Comparison of ENCODE assay signal across 10 mouse cellular contexts in the genomic region with DNA sequence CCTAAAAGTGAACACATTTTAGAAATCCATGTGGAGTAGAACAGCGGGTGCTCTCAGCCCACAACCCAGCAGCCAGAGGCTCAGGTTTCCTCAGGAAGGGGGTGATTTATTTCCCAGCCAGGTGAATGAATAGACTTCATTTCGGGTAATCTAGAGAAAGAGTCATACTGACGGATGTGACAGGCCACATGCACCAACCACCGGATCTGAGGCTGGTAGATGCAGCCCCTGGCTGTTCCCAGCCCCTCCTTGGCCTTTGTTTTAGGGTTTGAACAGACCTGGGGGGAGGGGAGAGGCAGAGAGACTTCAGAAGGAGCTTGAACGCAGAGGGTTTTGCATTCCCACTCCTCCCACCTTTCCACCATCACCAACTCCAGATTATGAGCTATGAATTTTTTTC. TPM values are rescaled to one million over a fixed set of nuclear protein-coding genes. Genes with fewer than 3 reads are reported as not detected.
DNase-seq lines count a peak whose midpoint lies in the region; ATAC-seq and TF ChIP-seq lines count a peak whose summit lies in the region.
"Had no signal": no experiment of that assay in that cellular context is flagged by ENCODE, and none has a peak within 500 bp of the region (broad histone marks: within the 10 kb centered on the region; RNA-seq: fewer than 3 reads in every experiment).

No protein-coding gene starts in this region.

- no peak overlapping the region for H3K4me3 ChIP-seq in left cerebral cortex, adult 2 months
- no peak overlapping the region for H3K4me3 ChIP-seq in midbrain, embryonic 15.5 days
- H3K4me3 ChIP-seq: heart, embryonic 15.5 days had no signal

- H3K9me3 ChIP-seq in midbrain, embryonic 15.5 days = no peaks in the 10 kb centered on the region
- H3K9me3 ChIP-seq: G1E; heart, embryonic 15.5 days had no signal

- no peak overlapping the region for H3K4me2 ChIP-seq in midbrain, embryonic 15.5 days
- H3K4me2 ChIP-seq: heart, embryonic 15.5 days had no signal

- H3K36me3 ChIP-seq in midbrain, embryonic 15.5 days (replicated peaks) = peaks cover 22% of the 10 kb centered on the region

- DNase-seq in left cerebral cortex, adult 2 months (ENCODE audit: extremely low spot score in 1 of 2, low spot score in 2 of 2) = no peak
- DNase-seq in left cerebral cortex, postnatal 25 days (ENCODE audit: low spot score in 2 of 2) = no peak
- peak; percentile 66 for DNase-seq in embryo, embryonic 10 days (ENCODE audit: low spot score)
- no peak for DNase-seq in adrenal gland, postnatal 14 days
- DNase-seq in frontal cortex, adult 2 months (ENCODE audit: extremely low spot score in 1 of 2, low spot score in 1 of 2) = no peak
- no peak for DNase-seq in layer of hippocampus, adult 18-20 months (ENCODE audit: low spot score in 2 of 2)

- H3K9ac ChIP-seq in midbrain, embryonic 15.5 days = no peak overlapping the region
- H3K9ac ChIP-seq: heart, embryonic 15.5 days had no signal

- WGBS in midbrain, embryonic 15.5 days = 8% methylated on average over 5 of the region's 5 CpGs

- intact Hi-C loops in left cerebral cortex, adult 2 months (cut with DNase I) = no loop called here
- intact Hi-C loops in left cerebral cortex, postnatal 25 days (cut with DNase I) = no loop called here

- peaks cover 52% of the 10 kb centered on the region for H3K4me1 ChIP-seq in midbrain, embryonic 15.5 days

- no peak for TF ChIP-seq CTCF in left cerebral cortex, adult 2 months (IDR thresholded peaks at IDR 0.05)

- peak; percentile 72 to 84; a peak in 3 of 4 replicates for ATAC-seq in hematopoietic stem cell, adult 5-6 weeks (replicated peaks in 1 of 2; ENCODE audit: insufficient read depth in 1 of 2, low FRiP score in 2 of 2, low TSS enrichment in 1 of 2, low read depth in 1 of 2, poor library complexity in 2 of 2, severe bottlenecking in 2 of 2)
- no peak for ATAC-seq in midbrain, embryonic 15.5 days (replicated peaks)

- peak overlapping the region; percentile 59; the same call in 1 of the 2 replicates for H3K27ac ChIP-seq in left cerebral cortex, adult 2 months
- H3K27ac ChIP-seq in midbrain, embryonic 15.5 days = peak overlapping the region; percentile 14; the same call in 1 of the 2 replicates
- H3K27ac ChIP-seq: heart, embryonic 15.5 days had no signal

- H3K27me3 ChIP-seq in midbrain, embryonic 15.5 days (replicated peaks) = no peaks in the 10 kb centered on the region
- H3K27me3 ChIP-seq: heart, embryonic 15.5 days had no signal

RNA-seq across cellular contexts. Expression of gene Gpr84, which starts 14.6 kb away (rescaled TPM):
- under 1 TPM; 0.40 to 0.66 TPM for total RNA-seq in left cerebral cortex, adult 2 months (2021)
- under 1 TPM; 0.69 to 0.94 TPM for total RNA-seq in left cerebral cortex, postnatal 25 days (2021)
- total RNA-seq in hematopoietic stem cell, adult 5-6 weeks (2017) = 1.3 and 2.1 TPM in 2 replicates
- 0.31 and 0.34 TPM in 2 replicates for polyA plus RNA-seq in midbrain, embryonic 15.5 days (2015; fragmentation: Nextera tagmentation; extraction: Ambion mirVana)
- not detected in 2 replicates for total RNA-seq in adrenal gland, postnatal 14 days (2021)
- 1.3 and 1.5 TPM in 2 replicates for polyA plus RNA-seq in frontal cortex, adult 2 months (2012; rRNA removed)
- total RNA-seq in layer of hippocampus, adult 18-20 months (2021) = under 1 TPM; 0.54 to 0.63 TPM
- total RNA-seq: G1E had no signal
- polyA plus RNA-seq: G1E had no signal

RNA-seq across cellular contexts. Expression of gene Copz1, which starts 23.3 kb away (rescaled TPM):
- 10 to 100 TPM; 85.5 to 93.0 TPM for total RNA-seq in left cerebral cortex, adult 2 months (2021)
- total RNA-seq in left cerebral cortex, postnatal 25 days (2021) = 100 to 1,000 TPM; 101 to 102 TPM
- 59.5 and 76.0 TPM in 2 replicates for total RNA-seq in hematopoietic stem cell, adult 5-6 weeks (2017)
- 197 and 203 TPM in 2 replicates for polyA plus RNA-seq in midbrain, embryonic 15.5 days (2015; fragmentation: Nextera tagmentation; extraction: Ambion mirVana)
- total RNA-seq in adrenal gland, postnatal 14 days (2021) = 118 and 125 TPM in 2 replicates
- polyA plus RNA-seq in frontal cortex, adult 2 months (2012; rRNA removed) = 141 and 146 TPM in 2 replicates
- total RNA-seq in layer of hippocampus, adult 18-20 months (2021) = 100 to 1,000 TPM in 1 of 2 experiments, 10 to 100 TPM in 1; 97.0 to 100 TPM

RNA-seq across cellular contexts. Expression of gene Nfe2, which starts 37.6 kb away (rescaled TPM):
- not detected for total RNA-seq in left cerebral cortex, adult 2 months (2021)
- not detected for total RNA-seq in left cerebral cortex, postnatal 25 days (2021)
- total RNA-seq in hematopoietic stem cell, adult 5-6 weeks (2017) = 198 and 245 TPM in 2 replicates
- 0.63 and 0.92 TPM in 2 replicates for polyA plus RNA-seq in midbrain, embryonic 15.5 days (2015; fragmentation: Nextera tagmentation; extraction: Ambion mirVana)
- 1.0 and 4.7 TPM in 2 replicates for total RNA-seq in adrenal gland, postnatal 14 days (2021)
- polyA plus RNA-seq in frontal cortex, adult 2 months (2012; rRNA removed) = 0.48 TPM in 1 of 2 replicates, not detected in the other
- total RNA-seq in layer of hippocampus, adult 18-20 months (2021) = not detected

RNA-seq across cellular contexts. Expression of gene Zfp385a, which starts 44.0 kb away (rescaled TPM):
- total RNA-seq in left cerebral cortex, adult 2 months (2021) = 10 to 100 TPM; 66.1 to 77.5 TPM
- 10 to 100 TPM; 62.4 to 64.8 TPM for total RNA-seq in left cerebral cortex, postnatal 25 days (2021)
- 2.7 and 3.9 TPM in 2 replicates for total RNA-seq in hematopoietic stem cell, adult 5-6 weeks (2017)
- polyA plus RNA-seq in midbrain, embryonic 15.5 days (2015; fragmentation: Nextera tagmentation; extraction: Ambion mirVana) = 24.4 and 25.6 TPM in 2 replicates
- total RNA-seq in adrenal gland, postnatal 14 days (2021) = 18.7 and 19.9 TPM in 2 replicates
- 46.3 and 46.5 TPM in 2 replicates for polyA plus RNA-seq in frontal cortex, adult 2 months (2012; rRNA removed)
- 10 to 100 TPM; 43.7 to 49.8 TPM for total RNA-seq in layer of hippocampus, adult 18-20 months (2021)

RNA-seq across cellular contexts. Expression of gene Hnrnpa1, which starts 55.6 kb away (rescaled TPM):
- 100 to 1,000 TPM; 233 to 247 TPM for total RNA-seq in left cerebral cortex, adult 2 months (2021)
- total RNA-seq in left cerebral cortex, postnatal 25 days (2021) = 100 to 1,000 TPM; 218 to 219 TPM
- total RNA-seq in hematopoietic stem cell, adult 5-6 weeks (2017) = 1,381 and 2,732 TPM in 2 replicates
- polyA plus RNA-seq in midbrain, embryonic 15.5 days (2015; fragmentation: Nextera tagmentation; extraction: Ambion mirVana) = 669 and 721 TPM in 2 replicates
- total RNA-seq in adrenal gland, postnatal 14 days (2021) = 273 and 322 TPM in 2 replicates
- 360 and 407 TPM in 2 replicates for polyA plus RNA-seq in frontal cortex, adult 2 months (2012; rRNA removed)
- 100 to 1,000 TPM; 239 to 256 TPM for total RNA-seq in layer of hippocampus, adult 18-20 months (2021)

Comparison
In these comparisons a context has a peak if more than half of its experiments do, and no peak if none do; other contexts are left out.
1. RNA of gene Nfe2, which starts 37.6 kb away (total RNA-seq): 198 to 245 TPM in hematopoietic stem cell, adult 5-6 weeks; 1.0 to 4.7 TPM in adrenal gland, postnatal 14 days, not detected in left cerebral cortex, postnatal 25 days, not detected in left cerebral cortex, adult 2 months and not detected in layer of hippocampus, adult 18-20 months; every median in the first group is over 10 times any median in the second.